Mouse (Mus musculus): ENCODE results near the gene Olfr573-ps1. TPM values are rescaled to one million over a fixed set of nuclear protein-coding genes. Genes with fewer than 3 reads are reported as not detected.

The Olfr573-ps1 gene
- polyA plus RNA-seq, 1 experiment: not detected

DNA sequence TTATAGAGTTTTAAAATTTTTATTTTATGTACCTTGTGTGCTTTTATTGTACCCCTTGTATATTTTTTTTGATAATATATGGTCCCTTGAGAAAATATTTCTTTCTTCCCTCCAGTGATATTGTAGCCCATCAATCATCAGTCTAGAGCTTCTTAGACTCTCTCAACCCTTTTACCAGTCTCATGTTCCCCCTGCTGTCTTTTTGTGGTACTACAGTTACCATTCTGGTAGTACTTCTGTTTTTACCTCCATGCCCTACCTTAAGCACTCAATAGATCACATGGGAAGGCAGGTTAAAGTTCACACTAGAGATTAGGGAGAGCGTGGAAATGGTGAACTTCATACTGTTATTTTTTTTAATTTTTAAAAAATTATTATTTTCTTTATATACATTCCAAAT lies 22.7 kb downstream of the Olfr573-ps1 start:
- no peak for TF ChIP-seq POLR2A (IDR thresholded peaks at IDR 0.05; ENCODE audit: borderline replicate concordance, extremely low read depth, insufficient read depth, insufficient read length, poor library complexity, severe bottlenecking)
- peak; percentile 47; the same call in 1 of the 2 replicates for TF ChIP-seq CTCF (IDR thresholded peaks at IDR 0.05; ENCODE audit: borderline replicate concordance, extremely low read depth, insufficient read depth, insufficient read length)

DNA sequence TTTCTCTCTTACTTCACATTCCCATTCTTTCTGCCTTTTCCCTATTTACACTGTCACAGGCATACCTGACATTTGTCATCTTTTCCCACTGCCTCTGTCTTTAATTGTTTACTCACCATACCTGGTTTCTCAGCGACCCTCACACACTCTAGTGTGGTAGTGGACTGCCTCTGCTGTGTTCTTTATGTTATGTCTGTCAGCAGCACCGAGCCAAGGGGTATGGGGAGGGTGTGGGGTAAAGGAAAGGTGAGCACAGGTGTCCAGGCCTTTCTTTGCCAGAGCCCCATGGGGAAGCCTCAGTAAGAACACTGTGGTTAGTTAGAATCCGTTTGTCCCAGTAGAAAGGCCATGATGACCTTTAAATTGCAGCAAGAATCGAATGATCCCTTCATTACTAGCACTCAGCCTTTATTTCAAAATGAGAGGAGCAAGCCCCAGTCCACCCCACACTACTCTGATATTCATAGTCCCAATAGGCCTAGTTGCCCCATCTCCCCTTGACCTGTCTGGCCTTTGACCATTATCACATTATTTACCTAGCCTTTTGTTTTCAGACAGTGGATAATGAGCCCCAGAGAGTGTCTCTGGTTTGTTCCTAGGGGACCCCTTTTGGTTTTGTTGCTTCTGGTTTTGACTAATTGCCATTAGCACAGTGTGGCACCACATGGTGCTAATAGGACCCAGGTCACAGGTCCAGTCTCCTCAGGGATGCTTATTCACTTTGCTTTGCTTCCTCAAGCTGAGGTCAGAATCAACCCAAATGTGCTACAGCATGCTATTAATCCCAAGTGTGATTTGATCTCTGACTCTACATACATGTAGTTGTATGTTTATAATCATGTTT lies 25.1 kb downstream of the Olfr573-ps1 start, which contains the start of gene Olfr571:
TSS of gene Olfr571 (minus strand) at position 505 of the 844 bp plus-strand sequence.
- no peak for TF ChIP-seq POLR2A (IDR thresholded peaks at IDR 0.05; ENCODE audit: borderline replicate concordance, extremely low read depth, insufficient read depth, insufficient read length, poor library complexity, severe bottlenecking)
- no peak for TF ChIP-seq CTCF (IDR thresholded peaks at IDR 0.05; ENCODE audit: borderline replicate concordance, extremely low read depth, insufficient read depth, insufficient read length)
- no peak for DNase-seq (ENCODE audit: low read depth)

More for the DNA sequence above, 22.7 kb downstream of the Olfr573-ps1 start:
- peak; percentile 81 for DNase-seq (ENCODE audit: low read depth)

DNA sequence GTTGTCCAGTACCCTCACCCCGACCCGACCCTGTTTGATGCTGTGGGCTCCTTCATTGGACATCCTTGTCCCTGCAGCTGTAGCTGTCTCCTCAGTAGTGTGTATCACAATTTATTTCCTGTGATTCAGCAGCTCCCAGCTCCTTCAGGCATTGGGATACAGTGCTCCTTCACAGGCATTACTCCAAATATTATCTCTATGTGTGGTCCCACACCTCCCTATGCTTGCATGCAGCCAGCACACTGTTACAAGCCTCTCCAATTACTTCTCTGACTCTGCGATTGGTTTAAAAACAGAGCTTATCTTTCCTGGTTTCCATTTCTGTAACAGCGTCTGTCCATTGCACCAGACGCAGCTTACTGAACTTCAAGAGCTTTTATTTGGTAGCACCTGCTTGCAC lies 26.0 kb downstream of the Olfr573-ps1 start:
- no peak for DNase-seq (ENCODE audit: low read depth)
- TF ChIP-seq CTCF (IDR thresholded peaks at IDR 0.05; ENCODE audit: borderline replicate concordance, extremely low read depth, insufficient read depth, insufficient read length) (no peak), POLR2A (IDR thresholded peaks at IDR 0.05; ENCODE audit: borderline replicate concordance, extremely low read depth, insufficient read depth, insufficient read length, poor library complexity, severe bottlenecking) (no peak)

DNA sequence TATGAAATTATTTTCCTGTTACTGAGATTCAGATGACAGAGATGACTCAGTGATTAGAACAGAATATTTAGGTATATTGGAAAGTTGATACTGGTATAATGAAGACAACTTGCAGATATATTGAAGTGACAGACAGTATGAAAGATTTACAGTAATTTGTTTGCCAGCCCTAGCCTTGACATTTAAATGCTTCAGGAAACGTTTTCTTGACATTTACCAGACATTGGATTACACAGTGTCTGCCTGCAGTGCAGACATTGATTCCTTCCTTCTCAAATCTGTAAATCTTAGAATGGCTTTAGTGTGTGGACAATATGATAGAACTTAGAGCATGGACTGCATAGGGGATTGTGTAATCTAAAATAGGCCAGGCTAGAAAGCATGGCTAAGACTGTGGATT lies 27.1 kb downstream of the Olfr573-ps1 start:
- DNase-seq (ENCODE audit: low read depth): peak; percentile 3

More for the DNA sequence above, 27.1 kb downstream of the Olfr573-ps1 start:
- TF ChIP-seq POLR2A (IDR thresholded peaks at IDR 0.05; ENCODE audit: borderline replicate concordance, extremely low read depth, insufficient read depth, insufficient read length, poor library complexity, severe bottlenecking): no peak
- TF ChIP-seq CTCF (IDR thresholded peaks at IDR 0.05; ENCODE audit: borderline replicate concordance, extremely low read depth, insufficient read depth, insufficient read length): no peak

Other genes with a start within 250 kb of the Olfr573-ps1 start
- not detected in 2 replicates for gene Olfr557, start 246.7 kb downstream of the Olfr573-ps1 start, polyA plus RNA-seq (2012; rRNA removed)
- 0.08 and 0.19 TPM in 2 replicates for gene Olfr558, start 240.4 kb downstream of the Olfr573-ps1 start, polyA plus RNA-seq (2012; rRNA removed)
- not detected in 2 replicates for gene Olfr33, start 223.5 kb downstream of the Olfr573-ps1 start, polyA plus RNA-seq (2012; rRNA removed)
- gene Olfr559, start 215.1 kb downstream of the Olfr573-ps1 start, polyA plus RNA-seq (2012; rRNA removed): not detected in 2 replicates
- not detected in 2 replicates for gene Olfr560, start 183.2 kb downstream of the Olfr573-ps1 start, polyA plus RNA-seq (2012; rRNA removed)
- gene Olfr78, start 183.1 kb downstream of the Olfr573-ps1 start, polyA plus RNA-seq (2012; rRNA removed): 0.15 and 0.18 TPM in 2 replicates
- not detected in 2 replicates for gene Olfr561, start 171.4 kb downstream of the Olfr573-ps1 start, polyA plus RNA-seq (2012; rRNA removed)
- not detected in 2 replicates for gene Olfr564, start 139.1 kb downstream of the Olfr573-ps1 start, polyA plus RNA-seq (2012; rRNA removed)
- gene Olfr566, start 83.8 kb downstream of the Olfr573-ps1 start, polyA plus RNA-seq (2012; rRNA removed): not detected in 2 replicates
- not detected in 2 replicates for gene Olfr568, start 65.5 kb downstream of the Olfr573-ps1 start, polyA plus RNA-seq (2012; rRNA removed)
- not detected in 2 replicates for gene Olfr569, start 51.7 kb downstream of the Olfr573-ps1 start, polyA plus RNA-seq (2012; rRNA removed)
- not detected in 2 replicates for gene Olfr570, start 48.0 kb downstream of the Olfr573-ps1 start, polyA plus RNA-seq (2012; rRNA removed)
- gene Olfr571, start 25.0 kb downstream of the Olfr573-ps1 start, polyA plus RNA-seq (2012; rRNA removed): not detected in 2 replicates
- gene Olfr572, start 18.2 kb downstream of the Olfr573-ps1 start, polyA plus RNA-seq (2012; rRNA removed): not detected in 2 replicates
- 0.08 TPM in 1 of 2 replicates, not detected in the other for gene Olfr574, start 5.9 kb upstream of the Olfr573-ps1 start, polyA plus RNA-seq (2012; rRNA removed)
- not detected in 2 replicates for gene Olfr575, start 16.2 kb upstream of the Olfr573-ps1 start, polyA plus RNA-seq (2012; rRNA removed)
- not detected in 2 replicates for gene Olfr576, start 20.1 kb upstream of the Olfr573-ps1 start, polyA plus RNA-seq (2012; rRNA removed)
- gene Olfr577, start 33.4 kb upstream of the Olfr573-ps1 start, polyA plus RNA-seq (2012; rRNA removed): not detected in 2 replicates
- not detected in 2 replicates for gene Olfr578, start 46.7 kb upstream of the Olfr573-ps1 start, polyA plus RNA-seq (2012; rRNA removed)
- not detected in 2 replicates for gene Olfr582, start 95.4 kb upstream of the Olfr573-ps1 start, polyA plus RNA-seq (2012; rRNA removed)
- gene Olfr583, start 108.7 kb upstream of the Olfr573-ps1 start, polyA plus RNA-seq (2012; rRNA removed): not detected in 2 replicates
- gene Olfr584, start 139.3 kb upstream of the Olfr573-ps1 start, polyA plus RNA-seq (2012; rRNA removed): not detected in 2 replicates
- gene Olfr585, start 155.1 kb upstream of the Olfr573-ps1 start, polyA plus RNA-seq (2012; rRNA removed): not detected in 2 replicates
- not detected in 2 replicates for gene Olfr586, start 183.1 kb upstream of the Olfr573-ps1 start, polyA plus RNA-seq (2012; rRNA removed)
- gene Olfr588-ps1, start 198.3 kb upstream of the Olfr573-ps1 start, polyA plus RNA-seq (2012; rRNA removed): not detected in 2 replicates
- gene Olfr589, start 213.8 kb upstream of the Olfr573-ps1 start, polyA plus RNA-seq (2012; rRNA removed): not detected in 2 replicates
- not detected in 2 replicates for gene Olfr591, start 235.8 kb upstream of the Olfr573-ps1 start, polyA plus RNA-seq (2012; rRNA removed)
- gene Olfr592, start 242.2 kb upstream of the Olfr573-ps1 start, polyA plus RNA-seq (2012; rRNA removed): not detected in 2 replicates